Mouse (Mus musculus) adrenal gland, postnatal 36 days (tissue): ENCODE results near the gene Jmjd8. TPM values are rescaled to one million over a fixed set of nuclear protein-coding genes. Genes with fewer than 3 reads are reported as not detected.

Source experiments
- DNase-seq, 2 experiments: peaks; one replicate each; pipeline ENCODE4 v3.0.0; 2021; ENCODE audit warnings: mixed read lengths in 1 of 2
- total RNA-seq, 2 experiments: library from RNA; stranded (reverse); gene quantifications; 2 replicates each; pipeline ENCODE4 v1.2.3; 2021

Gene Jmjd8
- total RNA-seq, 2 experiments from 2014 or later: 87.8 to 93.9 TPM

GRCm38 (mm10) chr17:25860832-25861703 lies 32.4 kb downstream of the Jmjd8 start, which contains the start of gene Wdr90:
TSS of gene Wdr90 (minus strand) at chr17:25861501.
- DNase-seq: peak; percentile 94 to 95

DNA sequence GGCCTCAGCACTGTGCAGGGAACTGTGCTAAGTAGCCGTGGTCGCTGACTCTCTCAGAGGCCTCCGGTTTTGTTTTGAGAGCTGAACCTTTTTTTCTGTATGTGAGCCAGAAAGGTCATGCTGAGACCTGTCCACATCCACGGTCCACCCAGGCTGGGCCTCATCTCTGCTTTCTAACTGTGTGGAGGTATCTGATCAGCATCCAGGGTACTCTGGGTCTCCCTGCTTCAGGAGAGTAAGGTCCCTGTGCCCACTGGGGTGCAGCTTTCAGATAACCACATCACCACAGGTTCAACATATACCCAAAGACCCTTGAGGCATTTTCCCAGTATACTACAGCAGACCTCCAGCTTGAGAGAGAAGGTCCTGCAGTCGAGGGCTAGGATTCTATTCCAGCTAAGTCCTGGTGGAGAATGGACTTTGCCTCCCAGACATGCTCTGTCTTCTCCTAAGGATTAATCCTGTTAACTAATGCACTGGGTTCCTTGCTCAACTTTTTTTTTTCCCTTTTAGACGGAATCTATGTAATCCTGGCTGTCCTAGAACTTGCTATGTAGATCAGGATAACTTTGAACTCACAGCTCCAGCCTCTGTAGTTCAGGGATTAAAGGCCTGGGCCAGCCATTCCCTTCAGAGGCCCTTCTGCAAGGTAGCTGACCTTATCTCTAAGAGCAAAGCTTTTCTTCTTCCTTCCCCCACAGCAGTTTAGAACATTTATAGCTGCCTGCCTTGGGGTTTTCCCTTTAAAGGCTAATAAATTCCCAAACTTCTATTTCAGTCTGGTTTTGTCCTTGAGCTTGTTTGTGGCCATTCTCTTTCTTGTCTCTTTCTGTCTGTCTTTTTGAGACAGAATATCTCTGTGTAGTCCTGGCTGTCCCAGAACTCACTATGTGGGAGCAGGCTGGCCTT lies 33.3 kb downstream of the Jmjd8 start:
- no peak for DNase-seq

DNA sequence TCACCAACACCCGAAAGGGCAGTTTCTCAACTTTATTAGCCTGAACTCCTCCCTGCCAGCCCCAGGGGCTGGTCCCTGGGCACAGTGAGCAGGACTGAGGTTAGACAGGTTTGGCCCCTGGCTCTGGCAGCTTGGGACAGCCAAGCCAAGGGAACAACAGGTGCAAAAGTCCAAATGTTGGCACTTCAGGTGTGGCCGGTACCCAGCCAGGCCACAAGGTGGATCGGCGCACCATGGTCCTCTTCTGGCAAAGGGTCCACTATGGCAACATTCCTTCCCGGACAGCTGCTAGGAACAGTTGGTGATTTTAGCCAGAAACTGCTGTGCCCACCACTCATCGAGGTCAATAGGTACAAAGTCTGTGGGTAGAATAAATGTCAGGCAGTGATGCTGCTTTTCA lies 35.0 kb downstream of the Jmjd8 start:
- DNase-seq: no peak

- DNase-seq: peak in 1 of 2 experiments; percentile 50
Observed at GRCm38 (mm10) chr17:25864311-25864710, 35.6 kb downstream of the Jmjd8 start.

GRCm38 (mm10) chr17:25865288-25865687 lies 36.6 kb downstream of the Jmjd8 start:
- DNase-seq: no peak

- DNase-seq: peak in 1 of 2 experiments; percentile 48
Observed at GRCm38 (mm10) chr17:25866172-25866571, 37.5 kb downstream of the Jmjd8 start.

DNA sequence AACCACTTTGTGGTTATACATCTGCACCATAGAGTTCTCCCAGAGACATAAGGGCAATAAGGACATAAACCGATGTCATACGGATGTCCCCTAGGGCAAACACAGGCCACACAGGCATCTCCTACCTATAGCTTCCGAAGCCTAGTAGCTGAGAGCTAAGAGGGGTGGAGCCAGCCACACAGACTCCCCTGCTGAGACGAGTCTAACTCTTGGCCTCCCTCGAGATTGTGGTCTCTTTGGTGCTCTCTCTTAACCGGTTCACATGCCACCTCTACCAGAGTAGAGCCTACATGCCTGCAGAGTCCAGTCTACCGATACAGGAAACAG lies 38.8 kb downstream of the Jmjd8 start:
- no peak for DNase-seq

- peak; percentile 83 to 88 for DNase-seq
Observed at GRCm38 (mm10) chr17:25867836-25868600, 39.4 kb downstream of the Jmjd8 start.

- peak; percentile 93 to 94 for DNase-seq
Observed at GRCm38 (mm10) chr17:25868601-25869191, 40.0 kb downstream of the Jmjd8 start, which contains the start of gene Mcrip2. TSS of gene Mcrip2 (minus strand) at chr17:25868764.

GRCm38 (mm10) chr17:25869498-25869897 lies 40.8 kb downstream of the Jmjd8 start:
- DNase-seq: no peak

DNA sequence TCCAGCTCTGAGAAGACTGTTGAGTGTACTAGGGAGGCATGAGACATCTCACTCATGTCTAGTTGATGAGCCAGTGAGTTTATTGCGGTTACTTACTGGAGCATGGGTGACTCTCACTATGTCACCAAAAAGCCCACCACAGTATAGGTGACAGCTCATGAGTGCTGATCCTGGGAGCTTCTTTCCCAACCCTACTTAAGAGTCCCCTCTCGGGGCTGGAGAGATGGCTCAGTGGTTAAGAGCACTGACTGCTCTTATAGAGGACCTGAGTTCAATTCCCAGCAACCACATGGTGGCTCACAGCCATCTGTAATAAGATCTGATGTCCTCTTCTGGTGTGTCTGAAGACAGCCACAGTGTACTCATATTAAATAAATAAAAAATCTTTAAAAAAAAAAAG lies 41.3 kb downstream of the Jmjd8 start:
- DNase-seq: no peak

GRCm38 (mm10) chr17:25871566-25871965 lies 42.9 kb downstream of the Jmjd8 start:
- DNase-seq: peak; percentile 75 to 82

DNA sequence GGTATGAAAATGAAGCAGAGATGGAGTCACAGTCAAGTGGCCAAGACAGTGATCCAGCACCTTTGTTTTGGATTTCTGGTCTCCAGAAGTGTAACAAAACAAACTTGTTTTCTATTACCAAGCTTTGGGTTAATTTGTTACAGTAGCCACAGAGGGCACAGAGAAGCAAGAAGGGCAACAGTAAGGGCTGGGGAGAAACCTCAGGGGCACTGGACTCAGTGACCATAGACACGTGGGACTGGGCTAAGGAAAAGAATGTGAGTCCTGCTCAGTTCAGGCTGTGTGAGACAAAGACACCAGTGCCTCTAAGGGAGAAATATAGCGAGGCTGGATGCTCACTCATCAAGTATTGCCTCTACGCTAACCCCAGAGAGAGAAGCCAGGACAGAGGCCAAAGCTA lies 44.0 kb downstream of the Jmjd8 start:
- DNase-seq: no peak

DNA sequence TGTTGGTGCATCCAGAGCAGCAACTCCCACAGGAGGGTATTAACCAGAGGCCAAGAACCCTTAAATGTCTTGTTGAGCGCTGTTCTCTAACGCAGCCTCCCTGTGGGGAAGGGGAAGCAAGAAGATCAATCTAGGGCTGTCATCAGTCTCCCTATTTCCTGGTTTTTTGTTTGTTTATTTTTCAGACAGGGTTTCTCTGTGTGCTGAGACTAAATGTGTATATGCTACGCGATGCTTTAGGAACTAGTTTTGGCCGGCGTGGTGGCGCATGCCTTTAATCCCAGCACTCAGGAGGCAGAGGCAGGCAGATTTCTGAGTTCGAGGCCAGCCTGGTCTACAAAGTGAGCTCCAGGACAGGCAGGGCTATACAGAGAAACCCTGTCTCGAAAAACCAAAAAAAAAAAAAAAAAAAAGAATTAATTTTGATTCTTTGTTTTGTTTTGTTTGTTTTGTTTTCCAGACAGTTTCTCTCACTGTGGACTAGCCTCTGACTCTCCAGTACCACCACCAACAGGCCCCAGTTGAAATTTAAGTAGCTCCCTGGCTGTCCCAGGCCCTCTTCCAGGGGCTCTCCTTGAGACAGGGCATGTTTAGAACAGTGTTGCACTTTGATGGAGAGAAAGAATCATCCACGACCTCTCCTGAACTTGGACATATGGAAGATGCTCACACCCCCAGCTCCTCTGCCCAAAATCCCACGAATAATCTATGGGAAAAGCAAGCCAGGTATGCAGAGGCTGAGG lies 44.9 kb downstream of the Jmjd8 start:
- DNase-seq: no peak

- peak; percentile 65 to 67 for DNase-seq
Observed at GRCm38 (mm10) chr17:25874148-25874720, 45.6 kb downstream of the Jmjd8 start.

DNA sequence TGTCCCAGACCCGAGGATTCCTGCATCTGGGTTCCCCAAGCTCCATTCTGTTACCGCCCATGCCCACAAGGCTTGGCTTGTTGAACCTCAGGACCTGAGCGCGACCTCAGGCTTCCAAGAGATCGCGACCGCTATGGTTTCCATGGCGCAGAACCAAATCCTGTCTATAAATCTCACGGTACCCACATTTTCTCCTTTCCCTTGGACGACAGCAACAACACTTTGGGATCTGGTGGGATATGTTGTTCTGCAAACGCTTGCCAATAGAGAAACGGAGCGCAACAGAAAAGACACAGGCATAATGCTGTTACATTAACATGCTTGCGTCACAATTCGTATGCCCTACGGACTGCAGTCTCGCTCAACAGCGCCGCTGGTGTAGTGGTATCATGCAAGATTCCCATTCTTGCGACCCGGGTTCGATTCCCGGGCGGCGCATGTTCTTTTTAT lies 46.1 kb downstream of the Jmjd8 start, which contains the start of gene Mettl26:
Mettl26 (plus strand) TSS at position 354 of the 450 bp plus-strand sequence.
- DNase-seq: peak; percentile 90 to 91

GRCm38 (mm10) chr17:25875171-25876136 lies 46.8 kb downstream of the Jmjd8 start:
- DNase-seq: peak; percentile 93 to 95

- peak in 1 of 2 experiments; percentile 53 for DNase-seq
Observed at GRCm38 (mm10) chr17:25876347-25876915, 47.8 kb downstream of the Jmjd8 start.

DNA sequence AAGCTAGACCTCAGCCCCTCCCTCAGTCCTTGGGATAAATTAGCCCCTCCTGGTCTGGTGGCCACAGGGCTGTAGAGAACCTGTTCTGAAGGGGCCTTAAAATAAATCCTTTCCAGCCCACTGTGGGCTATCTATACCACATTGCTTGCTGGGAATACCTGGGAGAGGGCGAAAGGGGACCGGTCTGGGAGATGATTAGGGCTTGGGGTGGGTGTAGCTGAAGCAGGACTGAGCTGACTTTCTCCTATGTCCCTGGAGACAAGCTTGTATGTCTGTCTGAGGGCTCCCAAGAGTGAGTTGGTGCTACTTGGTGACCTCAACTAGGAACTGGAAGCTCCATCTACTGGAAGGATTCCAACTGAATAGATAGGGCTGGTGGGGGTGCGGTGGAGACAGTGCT lies 48.4 kb downstream of the Jmjd8 start:
- DNase-seq: no peak
